Mouse (Mus musculus) cerebellum, adult 2 months (tissue): ENCODE data around the gene Prkag2. TPM values are rescaled to one million over a fixed set of nuclear protein-coding genes. Genes with fewer than 3 reads are reported as not detected.
A peak's percentile ranks its signal among the peaks of the same experiment; 100 is the strongest.

Experiments used
- DNase-seq, 2 experiments: peaks; one replicate each; pipeline ENCODE4 v3.0.0; 2021
- H3K27ac ChIP-seq: fragments of 200-500 bp; 2 replicates; pipeline ENCODE4 v1.5.1; 2012; ENCODE audit warnings: low read length, control low read depth, inconsistent platforms; ENCODE audit not compliant: insufficient read depth
- H3K27me3 ChIP-seq: fragments of 200-500 bp; 2 replicates; pipeline ENCODE4 v1.6.1; 2012; ENCODE audit warnings: inconsistent platforms, mild to moderate bottlenecking, low read length, moderate library complexity; ENCODE audit not compliant: control insufficient read depth, insufficient read depth
- H3K4me1 ChIP-seq: fragments of 200-500 bp; 2 replicates; pipeline ENCODE4 v1.6.1; 2011; ENCODE audit warnings: low read length; ENCODE audit not compliant: control insufficient read depth, insufficient read depth
- H3K4me3 ChIP-seq: fragments of 200-500 bp; replicated peaks from 2 replicates; pipeline ENCODE3; 2011; ENCODE audit warnings: mild to moderate bottlenecking, low read depth, low read length, control low read depth; ENCODE audit not compliant: insufficient read depth
- CTCF ChIP-seq: fragments of 200-500 bp; IDR thresholded peaks from 2 replicates; pipeline ENCODE4 v1.5.1; 2011; ENCODE audit warnings: low read depth, mild to moderate bottlenecking, control low read depth, low read length, moderate library complexity, borderline replicate concordance; ENCODE audit not compliant: insufficient read depth
- POLR2A ChIP-seq: fragments of 200-500 bp; IDR thresholded peaks from 2 replicates; pipeline ENCODE4 v1.6.1; 2011; ENCODE audit warnings: low read length, control low read depth, borderline replicate concordance; ENCODE audit not compliant: insufficient read depth
- WGBS: fragments of 180-500 bp; shearing (Covaris S2); methylation state at CpG from one replicate; pipeline ENCODE4 v1.1.7; 2018; 5-methylcytosine and 5-hydroxymethylcytosine counted together
- polyA plus RNA-seq: library from polyadenylated mRNA; depleted of rRNA; stranded (reverse); fragments of >200 nt; gene quantifications from 2 replicates; pipeline ENCODE4 v1.2.3, GENCODE M21; 2012

Prkag2 gene
- polyA plus RNA-seq, 1 experiment = 92.0 TPM

DNA sequence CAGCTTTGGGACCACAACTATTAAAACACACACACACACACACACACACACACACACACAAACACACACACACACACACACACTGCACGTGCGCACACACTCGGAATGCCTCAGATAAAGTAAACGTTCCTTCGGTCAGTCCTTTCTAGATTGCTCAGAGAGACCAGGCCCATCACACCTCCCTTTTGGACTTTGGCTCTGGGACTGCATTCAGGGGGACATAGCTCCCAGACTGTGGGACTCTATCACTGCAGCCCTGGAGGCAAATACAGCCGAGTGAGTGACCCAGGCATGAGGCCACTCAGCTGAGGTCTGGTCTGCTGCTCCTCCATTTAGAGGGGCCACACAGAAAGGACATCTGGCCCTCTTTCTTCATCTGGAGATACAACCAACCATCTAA, 81.2 kb downstream of the Prkag2 start:
- no peak for DNase-seq
- TF ChIP-seq CTCF = no peak
- no peak for TF ChIP-seq POLR2A
- Histone ChIP-seq H3K27me3 (no peaks in the 10 kb centered on the region), H3K4me1 (0 out of 2 replicates have a peak, but pooled peaks cover 3% of the 10 kb centered on the region), H3K4me3 (no peak overlapping the region), H3K27ac (no peak overlapping the region)
- WGBS = 81% methylated on average over 6 of the region's 6 CpGs

DNA sequence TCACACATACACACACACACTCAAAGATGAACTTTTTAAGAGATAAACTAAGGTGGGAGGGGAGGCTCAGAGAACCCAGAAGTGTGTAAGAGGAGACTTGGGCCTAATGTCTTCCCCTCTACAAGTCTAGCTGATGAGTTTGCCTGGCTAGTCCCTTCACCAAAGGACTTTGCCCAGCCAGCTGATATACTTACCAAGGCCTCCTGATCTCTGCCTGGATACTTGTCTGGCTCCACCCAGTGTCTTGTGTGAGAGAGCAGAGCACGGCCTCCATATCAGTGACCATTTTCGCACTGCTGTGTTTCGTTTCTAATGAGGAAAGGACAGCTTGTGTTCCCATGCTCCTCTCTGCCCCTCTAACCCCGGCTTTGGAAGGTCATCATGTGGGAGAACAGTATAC, 88.3 kb downstream of the Prkag2 start:
- DNase-seq = no peak
- no peak overlapping the region for H3K27ac ChIP-seq
- H3K4me1 ChIP-seq = peaks cover 9% of the 10 kb centered on the region; the same call in 1 of the 2 replicates
- no peaks in the 10 kb centered on the region for H3K27me3 ChIP-seq
- TF ChIP-seq CTCF (no peak), POLR2A (no peak)
- WGBS = 86% methylated on average over 4 of the region's 4 CpGs
- no peak overlapping the region for H3K4me3 ChIP-seq

DNA sequence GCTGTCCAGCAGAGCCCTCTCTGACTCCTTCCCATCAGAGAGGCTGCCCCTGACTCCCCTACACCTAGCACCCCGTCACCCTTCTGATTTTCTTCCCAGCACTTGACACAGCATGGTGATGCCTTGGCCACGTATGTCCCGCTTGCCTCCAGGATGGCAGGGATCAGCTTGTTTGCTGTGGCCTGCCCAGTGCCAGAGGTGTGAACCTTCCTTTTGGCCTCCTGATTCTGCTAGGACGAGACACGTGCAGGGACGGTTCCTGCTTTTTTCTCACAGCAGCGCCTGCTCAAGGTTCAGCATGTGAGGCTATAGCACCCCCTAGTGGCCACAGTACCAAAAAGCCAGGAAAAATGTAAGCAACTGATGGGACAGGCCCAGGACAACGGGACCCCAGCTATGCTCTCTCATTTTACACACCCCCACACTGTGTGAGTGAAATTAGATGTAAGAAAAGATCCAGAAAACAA, 89.4 kb downstream of the Prkag2 start:
- H3K4me3 ChIP-seq = peak overlapping the region; percentile 28
- peaks cover 11% of the 10 kb centered on the region; the same call in 1 of the 2 replicates for H3K4me1 ChIP-seq
- no peaks in the 10 kb centered on the region for H3K27me3 ChIP-seq
- WGBS = 13% methylated on average over 8 of the region's 8 CpGs
- H3K27ac ChIP-seq = no peak overlapping the region
- TF ChIP-seq CTCF (peak; percentile 90), POLR2A (no peak)
- DNase-seq = peak; percentile 82 to 86

DNA sequence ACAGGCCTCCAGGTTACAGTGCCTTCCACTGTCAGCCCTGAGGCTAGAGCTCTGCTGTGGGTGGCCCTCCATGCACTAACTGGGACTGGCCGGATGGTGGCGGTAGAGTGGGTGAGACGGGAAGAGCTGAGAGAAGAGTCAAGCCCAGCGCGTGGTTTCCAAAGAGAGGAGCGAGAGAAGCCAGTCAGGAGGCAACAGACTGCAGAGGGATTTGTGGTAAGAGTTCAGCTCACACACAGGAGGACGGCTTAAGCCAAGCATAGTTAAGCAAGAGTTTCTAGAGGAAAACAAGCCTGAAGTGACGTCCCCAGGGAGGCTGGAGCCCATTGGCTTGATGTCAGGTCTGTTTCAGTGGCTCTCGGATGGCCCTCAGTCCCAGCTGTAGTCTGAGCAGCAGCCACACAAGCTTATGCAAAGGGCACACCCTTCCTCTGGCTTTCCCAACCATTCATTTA, 90.0 kb downstream of the Prkag2 start:
- WGBS = 3% methylated on average over 9 of the region's 9 CpGs
- TF ChIP-seq CTCF (peak; percentile 91), POLR2A (no peak)
- no peaks in the 10 kb centered on the region for H3K27me3 ChIP-seq

DNA sequence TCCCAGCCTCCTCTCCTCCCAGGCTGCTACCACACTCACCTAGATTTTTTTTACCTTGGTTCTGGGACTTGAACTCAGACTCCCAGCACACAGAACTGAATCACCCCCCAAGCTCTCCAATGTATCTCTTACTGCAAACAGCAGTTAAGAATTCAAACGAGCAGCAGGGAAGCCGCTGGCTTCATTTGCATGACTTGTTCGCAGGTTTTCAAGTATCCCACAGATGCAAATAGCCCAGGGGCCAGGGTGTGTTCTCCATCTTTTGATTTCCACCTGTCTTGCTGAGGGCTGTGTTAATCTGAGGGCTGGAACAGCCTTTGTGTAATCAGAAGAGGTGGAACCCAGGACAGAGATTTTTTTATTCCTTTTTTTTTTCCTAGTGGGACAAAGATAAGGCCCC, 90.7 kb downstream of the Prkag2 start:
- peaks cover 11% of the 10 kb centered on the region; the same call in 1 of the 2 replicates for H3K4me1 ChIP-seq
- H3K27ac ChIP-seq = no peak overlapping the region
- WGBS = 92% methylated on average over 3 of the region's 3 CpGs
- no peak overlapping the region for H3K4me3 ChIP-seq
- DNase-seq = no peak
- TF ChIP-seq POLR2A (no peak), CTCF (no peak)
- H3K27me3 ChIP-seq = no peaks in the 10 kb centered on the region

More for the DNA sequence above, 90.0 kb downstream of the Prkag2 start:
- Histone ChIP-seq H3K4me1 (peaks cover 11% of the 10 kb centered on the region; the same call in 1 of the 2 replicates), H3K27ac (no peak overlapping the region), H3K4me3 (no peak overlapping the region)
- DNase-seq = peak; percentile 89 to 95

DNA sequence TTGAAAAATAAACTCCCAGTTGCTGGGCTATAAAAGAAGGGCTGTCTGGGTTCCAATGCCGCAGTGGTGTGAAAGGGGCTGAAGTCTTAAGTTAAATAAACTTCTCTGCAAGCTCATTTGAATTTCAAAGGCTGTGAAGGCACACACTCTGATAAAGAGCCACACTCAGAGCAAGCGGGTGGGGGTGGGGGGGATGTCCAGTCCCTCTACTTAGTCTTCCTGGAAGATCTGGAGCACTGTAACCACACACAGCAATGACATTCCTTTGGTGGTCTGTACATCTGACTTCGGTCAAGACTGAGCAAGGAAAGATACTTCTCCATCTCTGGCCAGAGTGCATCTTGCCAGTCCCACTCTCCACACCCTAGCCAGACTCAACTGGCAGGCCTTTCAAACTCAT, 91.5 kb downstream of the Prkag2 start:
- H3K27me3 ChIP-seq = no peaks in the 10 kb centered on the region
- TF ChIP-seq CTCF (no peak), POLR2A (no peak)
- 82% methylated on average over 3 of the region's 3 CpGs for WGBS
- H3K4me3 ChIP-seq = no peak overlapping the region
- no peak overlapping the region for H3K27ac ChIP-seq
- peaks cover 11% of the 10 kb centered on the region; the same call in 1 of the 2 replicates for H3K4me1 ChIP-seq
- no peak for DNase-seq

DNA sequence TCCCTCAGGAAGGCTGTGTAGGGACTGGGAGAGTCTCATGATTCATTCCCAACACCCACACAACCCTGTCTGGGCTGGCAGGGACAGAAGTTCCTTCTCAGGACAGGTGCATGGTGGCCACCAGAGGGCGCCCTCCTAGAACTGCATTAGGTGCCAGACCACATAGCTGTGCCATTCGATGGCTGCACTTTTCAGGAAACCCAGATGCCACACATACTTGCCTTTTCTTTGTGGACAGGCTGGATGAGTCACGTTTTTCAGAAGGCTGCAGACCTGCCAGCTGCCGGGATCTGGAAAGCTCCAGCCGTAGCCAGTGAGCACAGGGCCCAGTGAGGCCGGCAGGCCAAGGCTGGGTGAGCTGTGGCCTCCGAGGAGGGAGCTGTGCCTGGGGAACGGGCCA, 93.6 kb downstream of the Prkag2 start:
- peak; percentile 74 to 80 for DNase-seq
- Histone ChIP-seq H3K4me1 (peaks cover 11% of the 10 kb centered on the region; the same call in 1 of the 2 replicates), H3K27me3 (no peaks in the 10 kb centered on the region), H3K4me3 (no peak overlapping the region), H3K27ac (no peak overlapping the region)
- TF ChIP-seq POLR2A (no peak), CTCF (peak; percentile 82)
- WGBS = 24% methylated on average over 8 of the region's 8 CpGs

DNA sequence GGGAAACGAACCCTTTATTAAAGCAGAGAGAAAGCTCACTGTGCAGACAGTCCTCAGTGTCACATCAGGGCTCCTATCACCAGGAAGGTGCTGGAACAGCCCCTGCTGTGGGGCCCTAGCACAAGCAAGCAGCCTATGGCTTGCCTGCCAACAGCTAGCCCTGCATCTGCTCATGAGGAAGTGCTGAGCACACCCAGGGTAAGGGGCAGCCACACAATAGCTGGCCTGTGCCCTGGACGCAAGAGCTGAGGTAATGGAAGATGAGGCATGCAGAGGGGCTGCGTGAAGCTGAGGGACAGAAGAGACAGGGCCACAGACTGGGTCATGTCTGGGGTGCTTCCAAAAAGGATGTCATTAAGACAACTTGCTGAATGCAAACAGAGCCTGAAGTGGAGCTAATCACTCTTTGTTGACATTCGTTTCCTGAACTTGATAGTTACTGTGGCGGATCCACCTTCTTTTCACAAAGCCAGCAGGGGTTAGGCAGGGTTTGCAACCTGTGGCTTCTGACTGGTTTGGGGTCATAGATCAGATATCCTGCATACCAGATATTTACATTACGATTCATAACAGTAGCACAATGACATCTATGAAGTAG, 94.8 kb downstream of the Prkag2 start:
- Histone ChIP-seq H3K4me1 (peaks cover 8% of the 10 kb centered on the region; the same call in 1 of the 2 replicates), H3K27me3 (no peaks in the 10 kb centered on the region), H3K4me3 (no peak overlapping the region), H3K27ac (no peak overlapping the region)
- DNase-seq = no peak
- TF ChIP-seq POLR2A (no peak), CTCF (no peak)
- WGBS = 57% methylated on average over 6 of the region's 6 CpGs
